Mouse (Mus musculus): Measurements from ENCODE around the gene Kif2c. TPM values are rescaled to one million over a fixed set of nuclear protein-coding genes. Genes with fewer than 3 reads are reported as not detected.

Gene Kif2c
- total RNA-seq, 2 experiments from 2014 or later = 1.6 to 1.8 TPM

GRCm38 (mm10) chr4:117140613-117141012, 41.8 kb downstream of the Kif2c start:
- DNase-seq = no peak
- intact Hi-C loops (cut with DNase I; ENCODE audit: low total_unique reads) = loop anchor here (5.0 kb wide), 1 partner anchor 143 kb away; the partner anchor contains the start of gene Hectd3

- DNase-seq = no peak
- intact Hi-C loops (cut with DNase I; ENCODE audit: low total_unique reads) = no loop called here
Measured at GRCm38 (mm10) chr4:117139217-117139612, 43.2 kb downstream of the Kif2c start.

GRCm38 (mm10) chr4:117138295-117139216, 43.9 kb downstream of the Kif2c start:
- DNase-seq = no peak
- intact Hi-C loops (cut with DNase I; ENCODE audit: low total_unique reads) = no loop called here

- intact Hi-C loops (cut with DNase I; ENCODE audit: low total_unique reads) = no loop called here
- DNase-seq = no peak
Measured at GRCm38 (mm10) chr4:117136034-117136433, 46.4 kb downstream of the Kif2c start.

- no peak for DNase-seq
- intact Hi-C loops (cut with DNase I; ENCODE audit: low total_unique reads) = no loop called here
Measured at GRCm38 (mm10) chr4:117134601-117134995, 47.8 kb downstream of the Kif2c start.

GRCm38 (mm10) chr4:117133817-117134600, 48.4 kb downstream of the Kif2c start, which contains the start of gene Plk3:
Gene Plk3, minus strand, starts transcription at chr4:117133963.
- peak; percentile 94 for DNase-seq
- intact Hi-C loops (cut with DNase I; ENCODE audit: low total_unique reads) = no loop called here

GRCm38 (mm10) chr4:117133366-117133796, 49.1 kb downstream of the Kif2c start:
- peak; percentile 34 for DNase-seq

GRCm38 (mm10) chr4:117132794-117133143, 49.7 kb downstream of the Kif2c start:
- intact Hi-C loops (cut with DNase I; ENCODE audit: low total_unique reads) = no loop called here

More at GRCm38 (mm10) chr4:117133366-117133796, 49.1 kb downstream of the Kif2c start:
- intact Hi-C loops (cut with DNase I; ENCODE audit: low total_unique reads) = no loop called here

GRCm38 (mm10) chr4:117131890-117132793, 50.3 kb downstream of the Kif2c start:
- intact Hi-C loops (cut with DNase I; ENCODE audit: low total_unique reads) = no loop called here
- no peak for DNase-seq

More at GRCm38 (mm10) chr4:117132794-117133143, 49.7 kb downstream of the Kif2c start:
- DNase-seq = no peak

GRCm38 (mm10) chr4:117131198-117131597, 51.2 kb downstream of the Kif2c start:
- intact Hi-C loops (cut with DNase I; ENCODE audit: low total_unique reads) = no loop called here
- DNase-seq = no peak

GRCm38 (mm10) chr4:117130790-117131189, 51.6 kb downstream of the Kif2c start:
- intact Hi-C loops (cut with DNase I; ENCODE audit: low total_unique reads) = no loop called here
- DNase-seq = no peak

GRCm38 (mm10) chr4:117127991-117128686, 54.3 kb downstream of the Kif2c start:
- DNase-seq = no peak
- intact Hi-C loops (cut with DNase I; ENCODE audit: low total_unique reads) = no loop called here

GRCm38 (mm10) chr4:117126675-117127290, 55.7 kb downstream of the Kif2c start, which contains the start of gene Tctex1d4:
Gene Tctex1d4, plus strand, starts transcription at chr4:117126794.
- intact Hi-C loops (cut with DNase I; ENCODE audit: low total_unique reads) = no loop called here

GRCm38 (mm10) chr4:117125910-117126674, 56.3 kb downstream of the Kif2c start:
- intact Hi-C loops (cut with DNase I; ENCODE audit: low total_unique reads) = no loop called here
- peak; percentile 81 for DNase-seq

More at GRCm38 (mm10) chr4:117126675-117127290, 55.7 kb downstream of the Kif2c start, which contains the start of gene Tctex1d4:
- DNase-seq = no peak

GRCm38 (mm10) chr4:117125348-117125909, 57.0 kb downstream of the Kif2c start, which contains the start of gene Btbd19:
Gene Btbd19, minus strand, starts transcription at chr4:117125725.
- intact Hi-C loops (cut with DNase I; ENCODE audit: low total_unique reads) = no loop called here
- DNase-seq = peak; percentile 89

- intact Hi-C loops (cut with DNase I; ENCODE audit: low total_unique reads) = loop anchor here (5.0 kb wide), 1 partner anchor 122 kb away; no protein-coding TSS in a partner anchor
- peak; percentile 44 for DNase-seq
Measured at GRCm38 (mm10) chr4:117124518-117125347, 57.7 kb downstream of the Kif2c start.
